In the genomic region with DNA sequence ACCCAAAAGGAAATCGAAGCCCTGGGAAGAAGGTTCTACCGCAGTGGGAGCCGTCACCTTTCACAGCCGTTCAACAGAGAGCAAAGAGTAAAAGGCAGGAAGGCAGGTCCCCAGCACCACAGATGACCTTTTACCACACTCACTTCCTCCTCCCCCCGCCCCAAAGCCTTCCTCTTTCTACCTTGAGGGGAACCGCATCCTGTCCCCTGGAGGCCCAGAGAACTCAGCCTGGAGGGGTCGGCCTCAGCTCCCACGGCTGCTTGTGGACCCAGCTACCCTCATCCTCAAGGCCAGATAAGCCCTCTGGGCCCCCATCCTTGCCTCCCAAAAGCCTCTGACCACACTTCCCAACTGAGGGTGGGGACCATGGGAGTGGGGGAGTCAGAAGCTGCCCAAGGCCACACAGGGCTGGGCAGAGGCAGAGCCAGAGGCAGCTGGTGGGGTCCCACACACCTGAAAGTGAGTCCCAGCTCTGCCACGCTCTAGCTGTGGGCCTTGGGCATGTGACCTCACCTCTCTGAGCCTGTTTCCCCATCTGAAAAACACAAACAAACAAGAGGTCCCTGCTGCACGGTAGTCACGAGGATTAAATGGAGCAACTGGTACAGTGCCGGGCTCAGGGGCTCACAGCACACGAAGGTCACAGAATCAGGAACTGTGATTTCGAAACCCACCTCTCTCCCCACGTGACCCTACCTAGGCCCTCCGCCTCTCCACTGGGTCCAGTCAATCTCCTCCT, we compare ENCODE assay signal across 9 mouse cellular contexts. TPM values are rescaled to one million over a fixed set of nuclear protein-coding genes. Genes with fewer than 3 reads are reported as not detected.
DNase-seq lines count a peak whose midpoint lies in the region; ATAC-seq and TF ChIP-seq lines count a peak whose summit lies in the region.
"Had no signal": no experiment of that assay in that cellular context is flagged by ENCODE, and none has a peak within 500 bp of the region (broad histone marks: within the 10 kb centered on the region; RNA-seq: fewer than 3 reads in every experiment).

No protein-coding gene starts in this region.

- H3K9ac ChIP-seq in ES-Bruce4 (ENCODE audit: low read depth, poor library complexity, severe bottlenecking) = no peak overlapping the region
- H3K9ac ChIP-seq in liver, embryonic 16.5 days (ENCODE audit: low read depth, low read length) = peak overlapping the region; percentile 49

- intact Hi-C loops in heart, postnatal 36 days (cut with DNase I) = no loop called here
- intact Hi-C loops in left cerebral cortex, postnatal 36 days (cut with DNase I) = no loop called here

- peak overlapping the region; percentile 49 for H3K27ac ChIP-seq in heart, embryonic 10.5 days
- H3K27ac ChIP-seq in ES-Bruce4 (ENCODE audit: insufficient read depth, low read length) = 0 out of 2 replicates have a peak overlapping the region, but pooled peaks have one; percentile 35
- H3K27ac ChIP-seq in liver, embryonic 16.5 days (ENCODE audit: low read length) = peak overlapping the region; percentile 74

- H3K9me3 ChIP-seq in heart, embryonic 10.5 days = no peaks in the 10 kb centered on the region
- H3K9me3 ChIP-seq in ES-Bruce4 (replicated peaks; ENCODE audit: control insufficient read depth, insufficient read depth, low read length, poor library complexity, severe bottlenecking) = no peaks in the 10 kb centered on the region
- H3K9me3 ChIP-seq in liver, embryonic 16.5 days (replicated peaks; ENCODE audit: control insufficient read depth, low read length) = no peaks in the 10 kb centered on the region

- peak overlapping the region; percentile 4 for H3K4me2 ChIP-seq in liver, embryonic 16.5 days (ENCODE audit: low read depth, low read length)

- peaks cover 54% of the 10 kb centered on the region for H3K36me3 ChIP-seq in heart, embryonic 10.5 days
- peaks cover 12% of the 10 kb centered on the region for H3K36me3 ChIP-seq in ES-Bruce4 (ENCODE audit: control insufficient read depth, insufficient read depth, low read length, poor library complexity, severe bottlenecking)
- H3K36me3 ChIP-seq in liver, embryonic 16.5 days (ENCODE audit: control insufficient read depth, insufficient read depth) = peaks cover 92% of the 10 kb centered on the region

- ATAC-seq in liver, embryonic 16.5 days (ENCODE audit: low read depth) = peak; percentile 12; the same call in 1 of the 2 replicates

- peaks cover 14% of the 10 kb centered on the region for H3K4me1 ChIP-seq in heart, embryonic 10.5 days
- peaks cover 20% of the 10 kb centered on the region for H3K4me1 ChIP-seq in ES-Bruce4 (ENCODE audit: control insufficient read depth, insufficient read depth, low read length)
- peaks cover 56% of the 10 kb centered on the region for H3K4me1 ChIP-seq in liver, embryonic 16.5 days (ENCODE audit: control insufficient read depth, low read depth, low read length)

- H3K27me3 ChIP-seq in heart, embryonic 10.5 days (ENCODE audit: insufficient read depth, poor library complexity, severe bottlenecking) = no peaks in the 10 kb centered on the region
- H3K27me3 ChIP-seq in ES-Bruce4 (ENCODE audit: control insufficient read depth, insufficient read depth, low read length, poor library complexity, severe bottlenecking) = no peaks in the 10 kb centered on the region
- no peaks in the 10 kb centered on the region for H3K27me3 ChIP-seq in liver, embryonic 16.5 days (ENCODE audit: control insufficient read depth, insufficient read depth, low read depth, low read length)

- WGBS in heart, embryonic 10.5 days = 73% methylated on average over 16 of the region's 16 CpGs
- WGBS in liver, embryonic 16.5 days (ENCODE audit: insufficient replicate concordance) = 38% methylated on average over 16 of the region's 16 CpGs

- TF ChIP-seq CTCF in ES-Bruce4 (IDR thresholded peaks at IDR 0.05; ENCODE audit: low read depth, low read length) = no peak

- DNase-seq in heart, embryonic 10.5 days (ENCODE audit: low spot score) = no peak
- no peak for DNase-seq in heart, postnatal 36 days
- peak; percentile 63 to 78 for DNase-seq in spleen, postnatal 4 days (ENCODE audit: low spot score in 2 of 2)
- DNase-seq in left cerebral cortex, postnatal 36 days (ENCODE audit: low spot score in 2 of 2) = no peak
- DNase-seq in right cerebral cortex, postnatal 36 days (ENCODE audit: low spot score in 2 of 2) = no peak
- DNase-seq in urinary bladder, postnatal 10 days (ENCODE audit: low spot score) = no peak

- no peak for TF ChIP-seq EP300 in ES-Bruce4 (IDR thresholded peaks at IDR 0.05; ENCODE audit: insufficient read depth, low read depth, low read length)

- H3K4me3 ChIP-seq in heart, embryonic 10.5 days = no peak overlapping the region
- no peak overlapping the region for H3K4me3 ChIP-seq in ES-Bruce4 (ENCODE audit: low read depth, low read length)
- peak overlapping the region; percentile 27; the same call in 1 of the 2 replicates for H3K4me3 ChIP-seq in liver, embryonic 16.5 days (ENCODE audit: low read depth, low read length)
- H3K4me3 ChIP-seq: erythroblast, embryonic 14.5 days had no signal

- TF ChIP-seq POLR2A in ES-Bruce4 (IDR thresholded peaks at IDR 0.05; ENCODE audit: insufficient read depth, low read length) = no peak

RNA-seq across cellular contexts. Expression of gene Dedd2, which starts 14.9 kb away (rescaled TPM):
- polyA plus RNA-seq in heart, embryonic 10.5 days (2016; fragmentation: Nextera tagmentation; extraction: Ambion mirVana) = 6.7 and 8.1 TPM in 2 replicates
- 10 to 100 TPM; 17.3 to 22.2 TPM for total RNA-seq in heart, postnatal 36 days (2021)
- polyA plus RNA-seq in ES-Bruce4 (2011; ENCODE audit: insufficient read depth, insufficient read length, low read depth, missing spikeins) = 9.6 and 10.2 TPM in 2 replicates
- 29.2 and 31.9 TPM in 2 replicates for polyA plus RNA-seq in liver, embryonic 16.5 days (2015; fragmentation: Nextera tagmentation; extraction: Ambion mirVana)
- 10 to 100 TPM; 25.4 to 28.4 TPM for total RNA-seq in left cerebral cortex, postnatal 36 days (2021)

RNA-seq across cellular contexts. Expression of gene Zfp526, which starts 15.7 kb away (rescaled TPM):
- 2.5 and 3.0 TPM in 2 replicates for polyA plus RNA-seq in heart, embryonic 10.5 days (2016; fragmentation: Nextera tagmentation; extraction: Ambion mirVana)
- total RNA-seq in heart, postnatal 36 days (2021) = 1 to 10 TPM; 8.9 to 10.0 TPM
- 6.5 and 7.2 TPM in 2 replicates for polyA plus RNA-seq in ES-Bruce4 (2011; ENCODE audit: insufficient read depth, insufficient read length, low read depth, missing spikeins)
- polyA plus RNA-seq in liver, embryonic 16.5 days (2015; fragmentation: Nextera tagmentation; extraction: Ambion mirVana) = 1.6 and 1.9 TPM in 2 replicates
- 10 to 100 TPM; 11.3 to 11.5 TPM for total RNA-seq in left cerebral cortex, postnatal 36 days (2021)

RNA-seq across cellular contexts. Expression of gene Pou2f2, which starts 26.0 kb away (rescaled TPM):
- polyA plus RNA-seq in heart, embryonic 10.5 days (2016; fragmentation: Nextera tagmentation; extraction: Ambion mirVana) = 0.73 and 0.74 TPM in 2 replicates
- total RNA-seq in heart, postnatal 36 days (2021) = under 1 TPM; 0.53 to 0.68 TPM
- 1.8 and 2.1 TPM in 2 replicates for polyA plus RNA-seq in ES-Bruce4 (2011; ENCODE audit: insufficient read depth, insufficient read length, low read depth, missing spikeins)
- polyA plus RNA-seq in liver, embryonic 16.5 days (2015; fragmentation: Nextera tagmentation; extraction: Ambion mirVana) = 0.99 and 1.7 TPM in 2 replicates
- total RNA-seq in left cerebral cortex, postnatal 36 days (2021) = 10 to 100 TPM in 1 of 2 experiments, 1 to 10 TPM in 1; 8.4 to 15.4 TPM

RNA-seq across cellular contexts. Expression of gene Gsk3a, which starts 32.1 kb away (rescaled TPM):
- 8.2 and 11.9 TPM in 2 replicates for polyA plus RNA-seq in heart, embryonic 10.5 days (2016; fragmentation: Nextera tagmentation; extraction: Ambion mirVana)
- total RNA-seq in heart, postnatal 36 days (2021) = 10 to 100 TPM; 67.5 to 69.2 TPM
- 77.3 and 84.3 TPM in 2 replicates for polyA plus RNA-seq in ES-Bruce4 (2011; ENCODE audit: insufficient read depth, insufficient read length, low read depth, missing spikeins)
- polyA plus RNA-seq in liver, embryonic 16.5 days (2015; fragmentation: Nextera tagmentation; extraction: Ambion mirVana) = 4.0 and 5.3 TPM in 2 replicates
- total RNA-seq in left cerebral cortex, postnatal 36 days (2021) = 100 to 1,000 TPM; 206 to 237 TPM

RNA-seq across cellular contexts. Expression of gene Erf, which starts 45.0 kb away (rescaled TPM):
- polyA plus RNA-seq in heart, embryonic 10.5 days (2016; fragmentation: Nextera tagmentation; extraction: Ambion mirVana) = 9.2 and 17.9 TPM in 2 replicates
- 10 to 100 TPM; 22.3 to 26.2 TPM for total RNA-seq in heart, postnatal 36 days (2021)
- 61.8 and 63.8 TPM in 2 replicates for polyA plus RNA-seq in ES-Bruce4 (2011; ENCODE audit: insufficient read depth, insufficient read length, low read depth, missing spikeins)
- polyA plus RNA-seq in liver, embryonic 16.5 days (2015; fragmentation: Nextera tagmentation; extraction: Ambion mirVana) = 3.4 and 3.6 TPM in 2 replicates
- total RNA-seq in left cerebral cortex, postnatal 36 days (2021) = 10 to 100 TPM; 55.8 to 76.2 TPM

Comparison
In these comparisons a context has a peak if more than half of its experiments do, and no peak if none do; other contexts are left out.
1. DNase-seq: peak in spleen, postnatal 4 days (2 of 2); none in heart, embryonic 10.5 days (single experiment), heart, postnatal 36 days (0 of 2), left cerebral cortex, postnatal 36 days (0 of 2), right cerebral cortex, postnatal 36 days (0 of 2) and urinary bladder, postnatal 10 days (single experiment).
2. Peak in every context shown above with its lines, with median percentiles within 50 percentile points of each other: H3K27ac ChIP-seq.